Mouse (Mus musculus): Measurements from ENCODE around the gene Pde7b.

DNA sequence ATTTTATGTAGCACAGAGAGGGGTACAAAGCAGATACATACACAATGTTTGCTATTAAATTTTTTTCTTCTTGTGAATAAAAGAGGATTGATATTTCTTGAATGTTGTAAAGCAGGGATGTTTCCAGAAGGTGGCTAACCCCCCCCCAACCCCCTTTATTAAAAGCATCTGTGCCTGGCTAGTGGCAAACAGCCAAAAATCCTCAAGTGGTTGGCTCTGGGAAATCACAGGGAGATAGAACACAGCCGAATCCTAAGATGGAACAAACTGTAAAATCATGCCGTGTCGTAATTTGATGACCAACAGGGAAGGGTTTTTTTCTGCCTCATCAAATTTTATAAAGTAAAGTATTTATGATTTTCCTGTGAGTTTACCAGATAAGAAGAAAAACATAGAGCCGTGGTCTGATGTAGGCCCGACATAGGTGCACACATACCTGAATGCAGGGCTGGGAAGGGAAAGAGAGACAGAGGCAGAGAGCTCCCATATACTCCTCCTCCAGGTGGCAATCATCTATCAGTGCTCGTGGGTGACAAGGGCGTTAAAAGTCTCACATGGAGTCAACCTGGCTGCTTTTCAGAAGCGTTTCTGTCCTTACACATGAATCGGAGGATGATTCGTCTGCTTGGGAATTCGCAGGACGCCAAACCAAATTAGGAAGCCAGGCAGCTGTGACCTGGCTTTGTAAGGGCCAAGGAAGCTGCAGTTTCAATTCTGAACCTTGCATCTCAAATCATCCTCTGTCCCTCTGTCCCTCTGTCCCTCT lies 67.4 kb downstream of the Pde7b start:
- TF ChIP-seq CTCF (IDR thresholded peaks at IDR 0.05; ENCODE audit: borderline replicate concordance, extremely low read depth, insufficient read depth, insufficient read length) (no peak), POLR2A (IDR thresholded peaks at IDR 0.05; ENCODE audit: borderline replicate concordance, extremely low read depth, insufficient read depth, insufficient read length, poor library complexity, severe bottlenecking) (no peak)

Data from brain, embryonic 14.5 days (tissue).